Comparison of ENCODE assay signal across 8 mouse cellular contexts in genomic region chr16:31347581-31347980, GRCm38 (mm10). TPM values are rescaled to one million over a fixed set of nuclear protein-coding genes. Genes with fewer than 3 reads are reported as not detected.
DNase-seq lines count a peak whose midpoint lies in the region; ATAC-seq and TF ChIP-seq lines count a peak whose summit lies in the region.

No protein-coding gene starts in this region.

- H3K4me2 ChIP-seq in hindbrain, embryonic 16.5 days (ENCODE audit: low read length) = peak overlapping the region; percentile 58

- DNase-seq in adrenal gland, adult 8-10 months = peak; percentile 37
- DNase-seq in gastrocnemius, postnatal 10 days = peak; percentile 67
- DNase-seq in layer of hippocampus, postnatal 36 days = peak; percentile 69 to 70
- DNase-seq in lung, postnatal 10 days = peak; percentile 84
- peak; percentile 54 to 60 for DNase-seq in right cerebral cortex, postnatal 36 days (ENCODE audit: low spot score in 2 of 2)

- no peaks in the 10 kb centered on the region for H3K9me3 ChIP-seq in hindbrain, embryonic 16.5 days (ENCODE audit: control insufficient read depth, low read length)

- peak overlapping the region; percentile 2; the same call in 1 of the 2 replicates for H3K4me3 ChIP-seq in cortical plate, adult 2 months (ENCODE audit: insufficient read depth, low read length)
- H3K4me3 ChIP-seq in hindbrain, embryonic 16.5 days (ENCODE audit: low read length) = peak overlapping the region; percentile 11; the same call in 1 of the 2 replicates

- H3K36me3 ChIP-seq in hindbrain, embryonic 16.5 days (ENCODE audit: control insufficient read depth, insufficient read depth, low read length) = no peaks in the 10 kb centered on the region

- TF ChIP-seq POLR2A in cortical plate, adult 2 months (IDR thresholded peaks at IDR 0.05; ENCODE audit: extremely low read depth, insufficient read depth, low read length) = no peak

- peaks cover 2% of the 10 kb centered on the region; the same call in 1 of the 2 replicates for H3K4me1 ChIP-seq in cortical plate, adult 2 months (ENCODE audit: control insufficient read depth, insufficient read depth, low read length)
- peaks cover under 1% of the 10 kb centered on the region; the same call in 1 of the 2 replicates for H3K4me1 ChIP-seq in hindbrain, embryonic 16.5 days (ENCODE audit: control insufficient read depth, insufficient read depth, low read depth, low read length)

- no peak overlapping the region for H3K9ac ChIP-seq in hindbrain, embryonic 16.5 days (ENCODE audit: low read depth, low read length)

- H3K27me3 ChIP-seq in hindbrain, embryonic 16.5 days (replicated peaks; ENCODE audit: control insufficient read depth, insufficient read depth, low read length) = no peaks in the 10 kb centered on the region

- H3K27ac ChIP-seq in cortical plate, adult 2 months (ENCODE audit: insufficient read depth, low read length) = no peak overlapping the region
- no peak overlapping the region for H3K27ac ChIP-seq in hindbrain, embryonic 16.5 days (ENCODE audit: low read depth, low read length)

- peak; percentile 75; the same call in 1 of the 2 replicates for ATAC-seq in hindbrain, embryonic 16.5 days
- no peak for ATAC-seq in erythroblast, adult 5-6 weeks (replicated peaks; ENCODE audit: low FRiP score, poor library complexity, severe bottlenecking)

- 10% methylated on average over 14 of the region's 14 CpGs for WGBS in hindbrain, embryonic 16.5 days

- TF ChIP-seq CTCF in cortical plate, adult 2 months (IDR thresholded peaks at IDR 0.05; ENCODE audit: extremely low read depth, insufficient read depth, low read length) = peak; percentile 84

RNA-seq across cellular contexts. Expression of gene Apod, which starts 33.0 kb away (rescaled TPM):
- total RNA-seq in adrenal gland, adult 8-10 months (2022) = 10 to 100 TPM in 1 of 4 experiments, 1 to 10 TPM in 3; 9.1 to 11.2 (median 9.5) TPM
- 224 and 296 TPM in 2 replicates for polyA plus RNA-seq in cortical plate, adult 2 months (2012; rRNA removed)
- total RNA-seq in gastrocnemius, postnatal 10 days (2021) = 10 to 100 TPM; 14.0 to 18.3 TPM
- polyA plus RNA-seq in hindbrain, embryonic 16.5 days (2015; fragmentation: Nextera tagmentation; extraction: Ambion mirVana) = 119 and 120 TPM in 2 replicates
- 100 to 1,000 TPM; 103 to 127 TPM for total RNA-seq in layer of hippocampus, postnatal 36 days (2021)
- not detected in 2 replicates for total RNA-seq in erythroblast, adult 5-6 weeks (2015; ENCODE audit: low replicate concordance)
- not detected in 2 replicates for total RNA-seq in erythroblast, adult 5-6 weeks (2017; ENCODE audit: low replicate concordance)

Comparison
In these comparisons a context has a peak if more than half of its experiments do, and no peak if none do; other contexts are left out.
1. RNA of gene Apod, which starts 33.0 kb away (total RNA-seq): 103 to 127 TPM in layer of hippocampus, postnatal 36 days, 14.0 to 18.3 TPM in gastrocnemius, postnatal 10 days and 9.1 to 11.2 TPM in adrenal gland, adult 8-10 months; not detected in erythroblast, adult 5-6 weeks; every median in the first group is over 10 times any median in the second.
2. Peak in every context shown above with its lines, with median percentiles within 50 percentile points of each other: DNase-seq.